Mouse (Mus musculus): ENCODE data around the gene Elmo2. TPM values are rescaled to one million over a fixed set of nuclear protein-coding genes. Genes with fewer than 3 reads are reported as not detected.

Elmo2 gene
- total RNA-seq, 2 experiments from 2014 or later, result 21.6 to 24.5 TPM

Other genes with a start within 250 kb of the Elmo2 start
- gene 1700025C18Rik, start 235.7 kb downstream of the Elmo2 start, total RNA-seq (2021), result not detected
- gene Cdh22, start 91.6 kb downstream of the Elmo2 start, total RNA-seq (2021), result 1 to 10 TPM; 1.4 to 1.7 TPM
- gene Slc35c2, start 38.6 kb downstream of the Elmo2 start, total RNA-seq (2021), result 10 to 100 TPM; 30.7 to 50.1 TPM
- gene Zfp663, start 42.2 kb upstream of the Elmo2 start, total RNA-seq (2021), result not detected
- 1 to 10 TPM; 4.8 to 5.0 TPM for gene Zfp334, start 61.8 kb upstream of the Elmo2 start, total RNA-seq (2021)
- gene Ocstamp, start 73.9 kb upstream of the Elmo2 start, total RNA-seq (2021), result under 1 TPM; 0.19 to 0.30 TPM
- 1 to 10 TPM; 2.3 to 3.2 TPM for gene Slc13a3, start 146.8 kb upstream of the Elmo2 start, total RNA-seq (2021)
- 10 to 100 TPM; 13.7 to 13.9 TPM for gene Trp53rka, start 166.8 kb upstream of the Elmo2 start, total RNA-seq (2021)
- 1 to 10 TPM in 1 of 2 experiments, under 1 TPM in 1; 0.80 to 1.7 TPM for gene Slc2a10, start 177.3 kb upstream of the Elmo2 start, total RNA-seq (2021)

Measured in adrenal gland, adult 18-20 months (tissue).